ENCODE assay signal across 8 mouse cellular contexts in genomic region chr2:103760421-103760820, GRCm38 (mm10). TPM values are rescaled to one million over a fixed set of nuclear protein-coding genes. Genes with fewer than 3 reads are reported as not detected.
DNase-seq lines count a peak whose midpoint lies in the region; ATAC-seq and TF ChIP-seq lines count a peak whose summit lies in the region.

No protein-coding gene starts in this region.

- no peak for TF ChIP-seq POLR2A in bone marrow, adult 2 months (IDR thresholded peaks at IDR 0.05; ENCODE audit: borderline replicate concordance, control insufficient read depth, low read depth, low read length)

- H3K9ac ChIP-seq in forebrain, embryonic 15.5 days (replicated peaks) = peak overlapping the region; percentile 71

- DNase-seq in left cerebral cortex, postnatal 14 days (ENCODE audit: low spot score in 2 of 2) = peak; percentile 12 to 55
- DNase-seq in left cerebral cortex, adult 8-10 months (ENCODE audit: low spot score in 2 of 2) = no peak
- no peak for DNase-seq in ovary, postnatal 14 days (ENCODE audit: low spot score)
- DNase-seq in adrenal gland, postnatal 25 days = no peak
- no peak for DNase-seq in retina, embryonic 14.5 days (ENCODE audit: low spot score)

- H3K27ac ChIP-seq in bone marrow, adult 2 months (ENCODE audit: control insufficient read depth, insufficient read depth, low read depth, low read length, poor library complexity) = no peak overlapping the region
- H3K27ac ChIP-seq in forebrain, embryonic 15.5 days (replicated peaks) = peak overlapping the region; percentile 79
- peak overlapping the region; percentile 62 for H3K27ac ChIP-seq in macrophage

- H3K9me3 ChIP-seq in forebrain, embryonic 15.5 days = no peaks in the 10 kb centered on the region

- H3K4me2 ChIP-seq in forebrain, embryonic 15.5 days (replicated peaks) = peak overlapping the region; percentile 84

- no peak for TF ChIP-seq CTCF in bone marrow, adult 2 months (IDR thresholded peaks at IDR 0.05; ENCODE audit: control insufficient read depth, insufficient read depth, low read length)

- H3K4me1 ChIP-seq in bone marrow, adult 2 months (ENCODE audit: control insufficient read depth, insufficient read depth, low read length) = peaks cover 3% of the 10 kb centered on the region; the same call in 1 of the 2 replicates
- peaks cover 24% of the 10 kb centered on the region for H3K4me1 ChIP-seq in forebrain, embryonic 15.5 days

- peaks cover 26% of the 10 kb centered on the region for H3K36me3 ChIP-seq in forebrain, embryonic 15.5 days
- H3K36me3 ChIP-seq in macrophage (ENCODE audit: inconsistent target) = no peaks in the 10 kb centered on the region

- intact Hi-C loops in left cerebral cortex, postnatal 14 days (cut with DNase I) = loop anchor here (5.0 kb wide), 1 partner anchor 37 kb away; the partner anchor contains the start of gene Caprin1

- WGBS in bone marrow, adult 2 months = under 1% methylated on average over 12 of the region's 12 CpGs
- WGBS in forebrain, embryonic 15.5 days = under 1% methylated on average over 12 of the region's 12 CpGs
- WGBS in macrophage (ENCODE audit: missing documents) = 2% methylated on average over 12 of the region's 12 CpGs

- H3K27me3 ChIP-seq in forebrain, embryonic 15.5 days = no peaks in the 10 kb centered on the region

- H3K79me2 ChIP-seq in macrophage (ENCODE audit: inconsistent target) = peaks cover 22% of the 10 kb centered on the region

- peak overlapping the region; percentile 95 for H3K4me3 ChIP-seq in bone marrow, adult 2 months (replicated peaks; ENCODE audit: control insufficient read depth, low read depth, low read length)
- H3K4me3 ChIP-seq in forebrain, embryonic 15.5 days = peak overlapping the region; percentile 93
- peak overlapping the region; percentile 96 for H3K4me3 ChIP-seq in macrophage (ENCODE audit: inconsistent target)

- ATAC-seq in forebrain, embryonic 15.5 days (replicated peaks) = peak; percentile 20

RNA-seq across cellular contexts. Expression of gene Nat10, which starts 0.6 kb away (rescaled TPM):
- total RNA-seq in left cerebral cortex, postnatal 14 days (2021) = 10 to 100 TPM; 28.3 to 29.5 TPM
- total RNA-seq in left cerebral cortex, adult 8-10 months (2022) = 10 to 100 TPM; 29.8 to 39.8 (median 36.5) TPM
- polyA plus RNA-seq in bone marrow, adult 2 months (2011; ENCODE audit: insufficient read depth, insufficient read length, low replicate concordance, missing spikeins) = 13.2 and 22.8 TPM in 2 replicates
- 22.3 and 25.7 TPM in 2 replicates for polyA plus RNA-seq in forebrain, embryonic 15.5 days (2015; fragmentation: Nextera tagmentation; extraction: Ambion mirVana)
- 100 to 1,000 TPM in 2 of 26 experiments, 10 to 100 TPM in 24; 27.3 to 110 (median 71.5) TPM for total RNA-seq in macrophage (2018; cell fraction: chromatin; rRNA removed)
- total RNA-seq in macrophage (2018; cell fraction: cytosol; rRNA removed) = 10 to 100 TPM in 13 of 26 experiments, 1 to 10 TPM in 13; 6.1 to 14.4 (median 9.9) TPM
- total RNA-seq in macrophage (2018; cell fraction: nucleus; rRNA removed) = 10 to 100 TPM; 12.2 to 78.1 (median 32.6) TPM
- 10.2 to 23.1 TPM (median 16.4 TPM) in 3 replicates for polyA plus RNA-seq in macrophage (2018)
- 46.9 and 59.8 TPM in 2 replicates for total RNA-seq in adrenal gland, postnatal 25 days (2021)

RNA-seq across cellular contexts. Expression of gene Caprin1, which starts 37.0 kb away (rescaled TPM):
- 100 to 1,000 TPM; 339 to 364 TPM for total RNA-seq in left cerebral cortex, postnatal 14 days (2021)
- total RNA-seq in left cerebral cortex, adult 8-10 months (2022) = 100 to 1,000 TPM; 218 to 270 (median 243) TPM
- polyA plus RNA-seq in bone marrow, adult 2 months (2011; ENCODE audit: insufficient read depth, insufficient read length, low replicate concordance, missing spikeins) = 61.4 and 116 TPM in 2 replicates
- polyA plus RNA-seq in forebrain, embryonic 15.5 days (2015; fragmentation: Nextera tagmentation; extraction: Ambion mirVana) = 450 and 468 TPM in 2 replicates
- total RNA-seq in macrophage (2018; cell fraction: chromatin; rRNA removed) = 100 to 1,000 TPM; 200 to 695 (median 525) TPM
- total RNA-seq in macrophage (2018; cell fraction: cytosol; rRNA removed) = 100 to 1,000 TPM; 225 to 325 (median 275) TPM
- total RNA-seq in macrophage (2018; cell fraction: nucleus; rRNA removed) = 100 to 1,000 TPM; 171 to 534 (median 369) TPM
- polyA plus RNA-seq in macrophage (2018) = 198 to 272 TPM (median 226 TPM) in 3 replicates
- total RNA-seq in adrenal gland, postnatal 25 days (2021) = 545 and 563 TPM in 2 replicates

Comparison
In these comparisons a context has a peak if more than half of its experiments do, and no peak if none do; other contexts are left out.
1. DNase-seq: peak in left cerebral cortex, postnatal 14 days (2 of 2); none in left cerebral cortex, adult 8-10 months (0 of 2), ovary, postnatal 14 days (single experiment), adrenal gland, postnatal 25 days (single experiment) and retina, embryonic 14.5 days (single experiment).
2. Peak in every context shown above with its lines, with median percentiles within 50 percentile points of each other: H3K4me3 ChIP-seq.